Mouse (Mus musculus) heart, embryonic 11.5 days (tissue): ENCODE results near the gene Nlrp9a. TPM values are rescaled to one million over a fixed set of nuclear protein-coding genes. Genes with fewer than 3 reads are reported as not detected.
"Not testable (repeated sequence)": the region's sequence is repeated elsewhere in the genome, so short reads cannot be mapped to it uniquely, and the experiment has no call there.

ENCODE experiments used
- ATAC-seq: fragments of 200-750 bp; cut with Nextera tagmentation; replicated peaks from 2 replicates; pipeline ENCODE4 v1.8.0; 2017; ENCODE audit warnings: moderate library complexity; ENCODE audit not compliant: insufficient number of reproducible peaks, low FRiP score, low TSS enrichment
- H3K27ac ChIP-seq: fragments of 300-500 bp; sonication (generic); 2 replicates; pipeline ENCODE4 v1.5.1; 2014; ENCODE audit warnings: mild to moderate bottlenecking, low read depth, low read length
- H3K27me3 ChIP-seq: fragments of 300-500 bp; sonication (generic); 2 replicates; pipeline ENCODE4 v1.6.1; 2014; ENCODE audit warnings: mild to moderate bottlenecking, low read length, mixed read lengths; ENCODE audit not compliant: control insufficient read depth, insufficient read depth
- H3K36me3 ChIP-seq: fragments of 300-500 bp; sonication (generic); 2 replicates; pipeline ENCODE4 v1.6.1; 2014; ENCODE audit warnings: mild to moderate bottlenecking, low read length, moderate library complexity, mixed read lengths; ENCODE audit not compliant: control insufficient read depth, insufficient read depth
- H3K4me1 ChIP-seq: fragments of 300-500 bp; sonication (generic); 2 replicates; pipeline ENCODE4 v1.6.1; 2014; ENCODE audit warnings: low read length; ENCODE audit not compliant: control insufficient read depth, insufficient read depth
- H3K4me2 ChIP-seq: fragments of 300-500 bp; sonication (generic); 2 replicates; pipeline ENCODE4 v1.6.1; 2014; ENCODE audit warnings: mild to moderate bottlenecking, moderate library complexity
- H3K4me3 ChIP-seq: fragments of 300-500 bp; sonication (generic); 2 replicates; pipeline ENCODE4 v1.5.1; 2014; ENCODE audit warnings: low read depth, low read length
- H3K9ac ChIP-seq: fragments of 300-500 bp; sonication (generic); 2 replicates; pipeline ENCODE4 v1.6.1; 2014; ENCODE audit warnings: mild to moderate bottlenecking, low read depth, low read length, moderate library complexity
- H3K9me3 ChIP-seq: fragments of 300-500 bp; sonication (generic); replicated peaks from 2 replicates; pipeline ENCODE4 v1.6.1; 2016; ENCODE audit warnings: low read length; ENCODE audit not compliant: control insufficient read depth
- WGBS: fragments of 180-500 bp; shearing (Covaris S2); extraction: QIAGEN DNeasy Blood & Tissue Kit; methylation state at CpG from one replicate; pipeline ENCODE4 v1.1.7; 2014; ENCODE audit not compliant: insufficient replicate concordance; 5-methylcytosine and 5-hydroxymethylcytosine counted together
- microRNA-seq: library from miRNA; unstranded; fragments of <30 nt; microRNA quantifications from one replicate; pipeline ENCODE4, GENCODE M21; 2016; ENCODE audit warnings: borderline number of aligned reads
- polyA plus RNA-seq: library from polyadenylated mRNA; unstranded; fragments of >200 nt; fragmentation: Nextera tagmentation; extraction: Ambion mirVana; gene quantifications from 2 replicates; pipeline ENCODE4 v1.2.1, GENCODE M21; 2014

Nlrp9a gene
- not detected in 2 replicates for polyA plus RNA-seq

- not testable (repeated sequence) for H3K9me3 ChIP-seq, H3K27me3 ChIP-seq, H3K4me2 ChIP-seq, H3K4me3 ChIP-seq, H3K27ac ChIP-seq, H3K36me3 ChIP-seq, H3K4me1 ChIP-seq, H3K9ac ChIP-seq, ATAC-seq
- WGBS: 68% methylated on average over 2 of the region's 2 CpGs
Observed at GRCm38 (mm10) chr7:26534723-26535122, at the start of gene Nlrp9a. Nlrp9a (plus strand) TSS chr7:26535023.

- not testable (repeated sequence) for H3K9me3 ChIP-seq, H3K27ac ChIP-seq, H3K9ac ChIP-seq, H3K36me3 ChIP-seq, H3K4me3 ChIP-seq, H3K4me1 ChIP-seq, H3K4me2 ChIP-seq, H3K27me3 ChIP-seq, ATAC-seq
- 72% methylated on average over 18 of the region's 18 CpGs for WGBS
Observed at GRCm38 (mm10) chr7:26489514-26489913, 45.3 kb upstream of the Nlrp9a start.

GRCm38 (mm10) chr7:26589077-26589476 lies 54.3 kb downstream of the Nlrp9a start:
- H3K4me3 ChIP-seq: no peak overlapping the region
- H3K4me2 ChIP-seq: no peak overlapping the region
- H3K9ac ChIP-seq: no peak overlapping the region
- H3K36me3 ChIP-seq: no peaks in the 10 kb centered on the region
- H3K4me1 ChIP-seq: no peaks in the 10 kb centered on the region
- H3K27ac ChIP-seq: no peak overlapping the region
- no peaks in the 10 kb centered on the region for H3K9me3 ChIP-seq
- no peak for ATAC-seq
- H3K27me3 ChIP-seq: no peaks in the 10 kb centered on the region

- no peak overlapping the region for H3K27ac ChIP-seq
- H3K4me3 ChIP-seq: no peak overlapping the region
- H3K27me3 ChIP-seq: no peaks in the 10 kb centered on the region
- H3K9me3 ChIP-seq: no peaks in the 10 kb centered on the region
- H3K36me3 ChIP-seq: no peaks in the 10 kb centered on the region
- H3K4me2 ChIP-seq: no peak overlapping the region
- H3K4me1 ChIP-seq: no peaks in the 10 kb centered on the region
- no peak for ATAC-seq
- 54% methylated on average over 1 of the region's 1 CpGs for WGBS
- no peak overlapping the region for H3K9ac ChIP-seq
Observed at GRCm38 (mm10) chr7:26589774-26590173, 55.0 kb downstream of the Nlrp9a start.

- ATAC-seq, H3K9me3 ChIP-seq, H3K36me3 ChIP-seq, H3K4me2 ChIP-seq, H3K4me1 ChIP-seq, H3K27me3 ChIP-seq, H3K27ac ChIP-seq, H3K9ac ChIP-seq, H3K4me3 ChIP-seq: not testable (repeated sequence)
- 80% methylated on average over 1 of the region's 1 CpGs for WGBS
Observed at GRCm38 (mm10) chr7:26618364-26618763, 83.5 kb downstream of the Nlrp9a start, which contains the start of gene Vmn1r185. Vmn1r185 (minus strand) TSS chr7:26618464.

Small RNA genes within 50 kb of the gene (microRNA-seq; reads per million reads assigned to microRNA genes)
- not detected for gene Gm25947

Other genes with a start within 250 kb of the Nlrp9a start
- not detected in 2 replicates for gene Cyp2a4, start 227.9 kb upstream of the Nlrp9a start, polyA plus RNA-seq
- gene Nlrp9c, start 131.3 kb upstream of the Nlrp9a start, polyA plus RNA-seq: not detected in 2 replicates
- gene Nlrp4a, start 99.9 kb upstream of the Nlrp9a start, polyA plus RNA-seq: not detected in 2 replicates
- gene Vmn1r185, start 83.4 kb downstream of the Nlrp9a start, polyA plus RNA-seq: not detected in 2 replicates
- not detected in 2 replicates for gene Cyp2b23, start 151.4 kb downstream of the Nlrp9a start, polyA plus RNA-seq
- gene Cyp2b19, start 222.1 kb downstream of the Nlrp9a start, polyA plus RNA-seq: not detected in 2 replicates